Mouse (Mus musculus) spleen, adult 18-20 months (tissue): ENCODE data around the gene Strap.

Experiments used
- DNase-seq, 2 experiments: peaks; one replicate each; pipeline ENCODE4 v3.0.0; 2022; ENCODE audit warnings: mixed read lengths in 2 of 2

Gene Strap

DNA sequence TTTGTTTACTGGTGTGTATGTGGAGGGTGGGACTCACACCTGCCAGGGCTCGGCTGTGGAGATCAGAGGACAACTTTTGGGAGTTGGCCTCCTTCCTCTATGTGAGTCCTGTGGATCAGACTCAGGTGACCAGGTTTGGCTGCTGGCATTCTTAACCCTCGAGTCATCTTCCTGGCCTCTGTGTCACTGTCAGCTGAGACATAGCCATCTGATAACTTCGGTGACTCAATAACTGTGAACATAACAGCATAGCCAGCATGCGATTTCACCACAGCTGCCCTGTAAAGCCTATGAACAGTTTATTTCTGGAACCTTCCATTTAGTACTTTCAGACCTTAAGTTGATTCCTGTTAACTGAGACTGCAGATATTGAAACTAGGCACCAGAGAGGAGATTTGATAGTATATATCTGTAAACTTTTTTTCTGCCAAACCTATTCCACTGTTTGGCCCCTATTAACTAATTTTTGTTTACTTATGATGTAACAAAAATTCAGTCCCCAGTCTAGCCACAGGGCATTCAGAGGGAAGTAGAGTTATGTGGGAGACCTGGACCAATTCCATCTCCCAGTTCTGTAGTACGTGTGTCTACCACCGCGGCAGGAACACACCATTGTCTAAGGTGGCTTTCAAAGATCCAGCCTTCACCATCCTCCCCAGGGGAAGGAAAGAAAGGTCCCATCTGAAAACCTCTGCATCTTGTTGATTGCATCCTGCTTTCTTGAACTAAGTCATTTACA lies 49.2 kb downstream of the Strap start:
- no peak for DNase-seq

DNA sequence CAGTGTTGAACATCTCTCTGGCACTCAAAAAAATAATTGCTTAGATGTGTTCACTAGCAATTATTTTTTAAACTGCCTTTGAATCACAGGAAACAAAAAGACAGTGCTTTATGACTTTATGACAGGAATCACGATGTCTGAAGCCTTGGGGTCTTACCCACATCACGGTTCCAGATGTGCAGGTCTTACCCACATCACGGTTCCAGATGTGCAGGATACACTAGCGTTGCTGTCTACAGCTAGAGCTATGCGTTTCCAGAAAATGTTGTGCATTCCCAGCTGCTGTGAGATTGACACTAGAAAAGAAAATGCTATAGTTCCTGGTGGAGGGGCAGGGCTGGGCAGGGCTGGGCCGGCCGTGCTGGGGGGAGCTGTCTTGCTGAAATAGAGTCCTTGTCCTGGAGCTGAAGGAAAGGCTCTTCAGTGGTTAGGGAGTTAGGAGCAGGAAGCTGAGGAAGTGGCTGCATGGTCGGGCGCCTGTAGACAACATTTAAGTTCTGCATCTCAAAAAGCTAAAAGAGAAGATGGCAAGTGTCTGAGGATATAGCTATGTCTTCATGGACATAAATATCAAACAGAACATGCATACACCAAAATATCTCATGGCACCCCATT lies 54.2 kb downstream of the Strap start:
- DNase-seq: no peak

DNA sequence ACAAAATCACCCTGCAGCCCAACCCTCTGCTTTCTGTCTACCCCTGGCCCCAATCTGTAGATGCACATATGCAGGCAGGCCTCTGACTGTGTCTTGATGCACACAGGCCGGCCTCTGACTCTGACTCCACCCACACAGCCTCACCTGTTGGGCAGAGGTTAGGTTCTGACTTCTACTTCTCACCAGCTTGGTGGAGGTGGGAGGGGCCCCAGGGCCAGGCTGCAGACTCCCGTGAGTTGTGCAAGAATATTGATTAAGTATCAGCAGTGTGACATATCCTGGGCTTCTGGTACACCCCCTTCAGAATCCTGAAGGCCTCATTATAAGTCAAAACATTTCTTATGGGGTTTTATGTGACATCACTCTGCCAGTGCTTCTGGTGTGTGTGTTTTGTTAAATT lies 54.8 kb downstream of the Strap start:
- no peak for DNase-seq

DNA sequence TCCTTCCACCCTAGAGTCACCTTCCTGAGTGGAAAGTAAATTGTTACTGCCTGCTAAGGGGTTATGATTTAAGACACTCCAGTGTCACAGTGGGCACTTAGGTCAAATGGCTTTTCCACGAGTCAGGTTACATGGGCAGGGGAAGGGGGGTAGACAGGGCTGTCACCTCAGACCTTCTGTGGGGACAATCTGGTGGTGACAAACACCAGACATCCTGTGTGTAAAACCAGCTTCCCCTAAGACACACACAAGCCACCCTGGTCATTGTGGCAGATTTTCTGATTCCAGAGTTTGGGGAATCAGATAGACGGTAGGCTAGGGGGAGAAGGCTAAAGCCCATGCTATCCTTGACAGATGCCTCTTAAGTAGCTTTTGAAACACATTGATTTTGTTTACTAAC lies 60.6 kb downstream of the Strap start:
- DNase-seq: no peak

DNA sequence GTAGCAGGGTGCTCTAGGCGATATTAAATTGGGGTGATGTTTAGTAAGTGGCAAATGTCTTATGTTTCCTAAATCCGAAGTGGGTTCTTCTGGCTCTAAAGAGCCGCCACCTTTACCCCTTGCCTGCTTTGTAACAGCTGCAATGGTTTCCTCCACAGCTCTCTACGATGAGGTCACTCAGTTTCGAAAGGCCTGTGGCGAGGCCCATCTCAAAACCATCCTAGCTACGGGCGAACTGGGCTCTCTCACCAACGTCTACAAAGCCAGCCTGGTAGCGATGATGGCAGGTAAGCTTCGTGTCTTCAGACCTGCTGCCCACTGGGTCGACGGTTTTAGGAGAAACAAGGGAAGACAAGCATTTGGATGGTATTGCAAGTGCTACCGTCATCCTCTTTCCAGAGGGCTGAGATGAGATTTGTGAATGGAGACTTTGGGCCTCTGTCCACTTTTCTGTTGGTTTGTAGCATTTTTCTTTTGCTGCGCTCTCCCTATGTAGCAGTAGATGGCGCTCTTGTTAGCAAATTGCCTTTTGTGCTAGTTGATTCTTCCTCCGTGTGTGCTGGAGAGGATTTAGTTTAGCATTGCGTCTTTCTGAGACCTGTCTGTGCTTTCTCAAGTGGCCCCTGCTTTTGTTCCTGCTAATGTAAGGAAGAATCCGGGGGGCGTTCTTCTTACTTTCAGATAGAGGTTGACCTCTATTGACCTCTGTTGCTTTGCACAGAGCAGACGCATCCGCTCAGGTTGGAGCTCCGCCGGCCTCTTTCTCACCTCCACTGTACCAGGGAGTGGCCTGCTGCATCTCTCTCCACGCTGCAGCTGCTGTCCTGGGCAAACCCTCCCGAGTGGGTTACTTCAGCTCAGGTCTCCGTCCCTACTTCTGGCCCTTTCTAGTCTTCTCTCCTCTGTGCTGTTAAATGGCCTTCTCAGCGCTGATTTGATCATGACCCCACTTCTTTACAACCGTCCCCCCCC lies 62.0 kb downstream of the Strap start:
- DNase-seq: no peak

DNA sequence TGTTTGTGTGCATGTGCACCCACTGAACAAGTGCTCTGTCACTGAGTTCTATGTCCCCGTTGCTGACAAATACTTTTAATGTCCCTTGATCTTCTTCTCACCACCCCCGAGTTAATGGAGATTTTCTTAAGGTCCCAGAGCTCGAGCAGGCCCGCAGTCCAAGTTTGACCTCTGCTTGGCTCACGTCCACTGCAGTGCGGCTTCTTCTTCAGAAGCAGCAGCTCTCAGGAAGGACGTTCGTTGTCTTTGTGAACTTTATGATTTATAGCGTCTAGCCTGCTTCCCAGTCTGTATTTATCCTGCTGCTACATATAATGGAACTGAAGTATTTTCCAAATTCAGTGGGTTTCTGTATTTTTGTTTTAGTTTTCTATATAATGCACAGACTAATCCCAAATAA lies 64.4 kb downstream of the Strap start:
- DNase-seq: no peak
